Mouse (Mus musculus) lung, postnatal 14 days (tissue): ENCODE data around the gene Clcn5.

Source experiments
- DNase-seq: peaks from one replicate; pipeline ENCODE4 v3.0.0; 2021

Clcn5 gene

DNA sequence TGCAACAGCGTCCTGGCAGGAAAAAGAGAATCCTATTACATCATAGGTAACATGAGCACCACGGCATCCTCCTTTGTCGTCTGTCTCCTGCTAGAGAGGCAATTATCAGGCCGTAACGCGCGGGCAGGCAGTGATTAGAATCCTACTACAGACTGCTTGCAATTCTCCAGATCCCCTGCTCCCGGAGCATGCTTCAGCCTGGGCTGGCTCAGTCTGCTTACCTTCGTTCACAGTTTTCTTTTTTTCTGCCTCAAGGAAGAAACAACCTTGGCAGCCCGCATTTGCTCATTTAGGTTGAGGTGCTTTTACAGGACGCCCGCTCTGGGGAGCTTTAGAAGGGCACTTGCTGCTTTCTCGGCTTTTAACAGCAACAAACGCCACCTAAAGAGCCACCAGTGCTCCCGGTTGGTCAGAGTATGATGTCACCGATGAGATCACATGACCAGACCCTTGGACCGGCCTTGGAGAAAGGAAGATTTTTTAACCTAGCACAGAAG, 130.8 kb downstream of the Clcn5 start:
- DNase-seq, result peak; percentile 7

DNA sequence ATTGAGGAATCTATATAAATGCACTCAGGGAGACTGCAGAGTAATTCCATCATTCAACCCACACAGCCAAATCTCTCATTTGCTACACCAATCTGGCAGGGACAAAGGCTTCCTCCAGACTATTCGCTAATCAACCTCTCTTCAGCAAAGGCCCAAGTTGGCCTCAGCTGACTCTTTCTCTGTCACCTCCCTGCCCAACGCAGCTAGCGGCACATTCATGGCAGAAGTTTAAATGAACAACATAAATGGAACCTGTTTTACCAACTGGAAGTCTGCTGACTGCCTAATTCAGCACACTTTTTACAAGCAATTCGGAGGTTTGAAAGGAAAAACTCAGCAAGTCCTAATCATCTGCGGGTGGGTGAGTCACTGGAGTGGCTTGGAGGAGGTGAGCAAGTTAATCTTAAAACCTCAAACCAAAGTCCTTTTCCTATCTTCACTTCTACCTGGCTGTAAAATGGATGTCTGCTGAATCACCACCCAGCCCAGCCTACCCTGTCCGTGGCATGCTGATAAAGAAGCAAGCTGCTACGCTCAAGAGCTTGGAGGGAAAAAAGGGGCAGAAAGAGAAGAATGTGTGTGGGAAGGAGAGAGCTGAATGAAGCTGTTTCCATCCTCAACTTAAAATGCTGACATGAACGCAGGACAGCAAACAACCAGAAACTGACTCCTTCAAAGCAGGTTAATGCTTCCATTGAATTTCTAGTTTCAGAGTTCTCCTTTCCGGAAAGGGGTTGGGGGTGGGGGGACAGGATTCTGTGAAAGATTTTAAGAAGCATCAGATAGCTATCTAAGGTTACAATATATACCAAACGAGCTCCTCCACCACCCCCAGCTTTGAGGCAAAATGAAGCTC, 131.5 kb downstream of the Clcn5 start:
- no peak for DNase-seq

- no peak for DNase-seq
Observed at GRCm38 (mm10) chrX:7170156-7170555, 149.0 kb downstream of the Clcn5 start.

GRCm38 (mm10) chrX:7168799-7169198, 150.4 kb downstream of the Clcn5 start:
- DNase-seq, result no peak

- DNase-seq, result no peak
Observed at GRCm38 (mm10) chrX:7157976-7158375, 161.2 kb downstream of the Clcn5 start.

- no peak for DNase-seq
Observed at GRCm38 (mm10) chrX:7156026-7156732, 163.0 kb downstream of the Clcn5 start.

- no peak for DNase-seq
Observed at GRCm38 (mm10) chrX:7150129-7150528, 169.0 kb downstream of the Clcn5 start.

DNA sequence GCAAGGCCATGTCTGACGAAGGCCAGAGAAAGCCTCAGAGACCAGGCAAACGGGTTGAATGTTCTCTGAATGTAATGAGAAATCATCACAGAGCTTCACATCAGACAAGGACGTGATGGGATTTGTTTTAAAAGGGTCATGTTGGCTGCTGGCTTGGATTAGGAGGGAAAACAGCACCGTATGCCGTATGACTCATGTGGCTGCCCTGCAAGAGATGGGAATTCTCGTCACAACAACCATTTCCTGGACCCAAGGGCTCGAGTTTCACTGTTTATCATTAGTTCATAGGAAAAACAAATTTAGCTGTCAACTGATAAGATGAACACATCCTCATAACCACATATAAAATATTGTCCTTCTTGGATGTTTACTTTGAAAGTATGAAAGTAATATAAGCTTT, 173.0 kb downstream of the Clcn5 start:
- DNase-seq, result no peak

- DNase-seq, result no peak
Observed at GRCm38 (mm10) chrX:7121618-7122280, 197.4 kb downstream of the Clcn5 start.

DNA sequence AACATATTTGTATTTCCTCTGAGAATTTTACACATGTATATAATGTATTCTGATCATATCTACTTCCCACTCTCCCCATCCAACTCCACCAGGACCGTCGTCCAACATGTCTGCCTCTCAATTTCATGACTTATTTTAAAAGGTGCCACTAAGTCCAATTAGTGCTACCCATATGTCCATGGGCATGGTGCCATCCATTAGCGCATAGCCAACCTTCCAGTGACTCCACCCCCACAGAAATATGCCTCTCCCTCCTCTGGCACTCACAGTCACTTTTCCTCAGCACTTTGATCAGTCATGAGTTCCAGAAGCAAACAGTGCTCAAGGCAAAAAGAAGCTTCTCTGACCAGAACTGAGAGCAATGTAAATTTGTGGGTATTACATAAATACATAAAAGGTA, 204.3 kb downstream of the Clcn5 start:
- DNase-seq, result no peak
